Mouse (Mus musculus) layer of hippocampus, adult 9-10 months (tissue): Measurements from ENCODE around the gene Efna4.

Source experiments
- DNase-seq: peaks from one replicate; pipeline ENCODE4 v3.0.0; 2022; ENCODE audit warnings: low spot score

Gene Efna4

DNA sequence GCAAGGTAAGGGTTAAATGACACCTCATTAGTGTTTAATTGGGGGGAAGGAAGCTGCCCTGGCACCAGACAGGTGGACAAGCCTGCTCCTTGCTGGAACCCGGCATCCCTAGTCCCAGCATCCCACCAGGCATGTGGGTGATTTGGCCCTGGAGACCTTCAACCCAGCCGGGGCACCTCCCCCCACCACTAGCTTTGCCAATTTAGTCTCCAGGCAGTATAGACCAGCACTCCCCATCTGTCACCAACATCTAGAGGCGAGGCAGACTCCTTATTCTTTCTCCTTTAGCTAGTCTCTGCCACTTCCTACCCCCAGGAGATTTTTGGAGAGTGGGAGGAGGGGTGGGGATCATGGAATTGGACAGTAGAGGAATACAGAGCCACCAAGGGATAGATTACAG, 7.5 kb downstream of the Efna4 start:
- DNase-seq: no peak

DNA sequence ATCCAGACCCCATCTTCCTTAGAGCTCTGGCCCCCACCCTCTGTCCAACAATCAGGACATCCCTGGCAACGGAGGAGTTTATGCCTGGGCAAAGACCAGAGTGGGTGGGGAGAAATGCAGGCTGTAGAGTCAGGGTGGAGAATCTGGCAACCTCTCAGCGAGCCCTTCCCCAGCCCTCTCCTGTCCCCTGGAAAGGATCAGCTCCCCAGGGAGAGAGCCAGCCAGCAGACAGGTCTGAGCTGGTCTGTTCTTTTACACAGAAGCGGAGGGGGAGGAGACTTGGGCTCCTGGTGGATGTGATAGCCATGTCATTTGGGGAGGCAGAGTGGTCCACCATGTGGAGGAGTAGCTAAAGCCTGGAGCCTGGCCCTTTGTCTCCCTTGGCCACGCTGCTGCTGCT, 9.2 kb downstream of the Efna4 start:
- DNase-seq: no peak

DNA sequence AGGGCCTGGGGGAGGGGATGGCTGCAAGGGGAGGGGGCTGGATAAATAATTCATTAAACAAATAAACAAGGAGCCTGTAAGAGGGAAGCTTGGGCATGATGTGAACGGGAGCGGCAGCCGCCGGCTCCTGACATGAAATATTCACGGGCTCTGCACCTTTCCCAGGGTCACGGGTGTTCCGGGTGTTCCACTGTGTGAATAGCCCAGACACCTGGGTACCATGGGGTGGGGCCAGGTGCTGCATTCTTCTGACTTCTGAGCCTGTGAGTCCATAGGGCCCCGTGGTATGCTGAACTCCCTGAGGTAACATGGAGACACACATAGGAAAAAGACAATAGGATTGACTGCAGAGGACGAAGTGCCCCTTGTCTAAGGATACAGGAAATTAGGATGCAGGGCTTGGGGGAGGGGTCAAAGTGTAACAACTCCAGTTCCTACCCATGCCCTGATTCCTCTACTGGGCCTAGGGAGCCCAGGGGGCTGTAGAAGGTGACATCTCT, 10.4 kb downstream of the Efna4 start:
- DNase-seq: no peak

DNA sequence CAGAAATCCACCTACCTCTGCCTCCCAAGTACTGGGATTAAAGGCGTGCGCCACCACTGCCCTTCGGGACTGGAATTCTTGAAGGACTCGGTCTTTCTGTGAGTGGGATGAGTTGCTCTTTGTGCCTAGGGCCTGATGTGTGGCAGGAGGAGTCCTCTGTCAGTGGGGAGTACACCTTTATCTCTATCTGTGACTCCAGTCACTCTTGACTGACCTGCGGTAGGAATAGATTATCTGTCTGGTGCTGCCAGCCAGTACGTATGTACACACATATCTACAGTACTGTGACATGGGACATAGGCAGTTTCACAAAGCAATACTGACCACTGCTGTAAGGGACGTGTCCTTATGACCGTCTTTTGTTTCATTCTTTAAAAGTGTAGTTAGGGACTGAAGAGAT, 11.9 kb downstream of the Efna4 start:
- DNase-seq: no peak

DNA sequence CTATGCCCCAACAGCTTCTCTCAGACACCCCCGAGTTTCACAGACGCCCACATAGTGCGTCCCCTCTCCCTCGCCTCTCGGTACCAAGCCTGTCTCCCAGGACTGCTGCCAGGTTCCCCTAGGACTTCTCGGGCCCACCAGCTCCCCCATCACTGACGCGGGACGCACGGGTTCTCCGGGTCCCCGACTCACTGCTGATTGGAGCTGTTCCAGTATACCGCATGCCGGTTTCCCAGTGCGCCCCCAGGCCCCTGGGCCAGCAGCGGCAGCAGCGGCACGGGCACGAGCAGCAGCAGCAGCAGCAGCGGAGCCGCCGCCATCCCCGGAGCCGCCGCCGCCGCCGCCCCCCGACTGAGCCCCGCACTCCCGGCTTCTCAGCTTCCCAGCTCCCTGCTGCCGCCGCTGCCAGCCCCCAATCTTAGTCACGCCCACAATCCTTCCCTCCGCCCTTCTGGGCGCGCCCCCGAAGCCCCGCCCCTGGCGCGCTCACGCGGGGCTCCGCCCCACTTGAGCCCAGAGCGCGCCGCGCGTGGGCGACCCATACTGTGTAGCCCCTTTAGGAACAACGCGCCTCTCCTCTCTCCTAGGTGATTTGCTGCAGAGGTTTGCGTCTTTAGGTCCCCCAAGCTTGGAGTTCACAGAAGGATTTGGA, 15.2 kb downstream of the Efna4 start, which contains the start of gene Efna3:
Gene Efna3, minus strand, starts transcription at position 452 of the 652 bp plus-strand sequence.
- peak; percentile 68 for DNase-seq

DNA sequence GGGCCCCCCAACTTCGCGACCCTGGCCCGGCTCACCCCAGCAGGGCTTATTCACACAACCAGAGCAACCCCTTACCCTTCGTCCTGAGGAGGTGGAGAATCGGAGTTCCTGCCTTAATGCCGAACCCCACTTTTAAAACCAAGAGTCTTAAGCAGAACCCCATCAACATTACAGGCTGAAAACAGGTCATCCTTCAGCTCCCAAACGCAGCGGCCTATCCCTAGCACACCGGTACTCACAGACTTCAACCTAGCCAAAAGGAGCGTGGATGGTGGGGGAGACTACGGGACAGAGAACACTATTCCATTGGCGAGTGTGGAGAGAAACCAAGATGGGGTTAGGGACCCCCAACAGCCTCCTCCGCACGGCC, 15.7 kb downstream of the Efna4 start:
- no peak for DNase-seq

DNA sequence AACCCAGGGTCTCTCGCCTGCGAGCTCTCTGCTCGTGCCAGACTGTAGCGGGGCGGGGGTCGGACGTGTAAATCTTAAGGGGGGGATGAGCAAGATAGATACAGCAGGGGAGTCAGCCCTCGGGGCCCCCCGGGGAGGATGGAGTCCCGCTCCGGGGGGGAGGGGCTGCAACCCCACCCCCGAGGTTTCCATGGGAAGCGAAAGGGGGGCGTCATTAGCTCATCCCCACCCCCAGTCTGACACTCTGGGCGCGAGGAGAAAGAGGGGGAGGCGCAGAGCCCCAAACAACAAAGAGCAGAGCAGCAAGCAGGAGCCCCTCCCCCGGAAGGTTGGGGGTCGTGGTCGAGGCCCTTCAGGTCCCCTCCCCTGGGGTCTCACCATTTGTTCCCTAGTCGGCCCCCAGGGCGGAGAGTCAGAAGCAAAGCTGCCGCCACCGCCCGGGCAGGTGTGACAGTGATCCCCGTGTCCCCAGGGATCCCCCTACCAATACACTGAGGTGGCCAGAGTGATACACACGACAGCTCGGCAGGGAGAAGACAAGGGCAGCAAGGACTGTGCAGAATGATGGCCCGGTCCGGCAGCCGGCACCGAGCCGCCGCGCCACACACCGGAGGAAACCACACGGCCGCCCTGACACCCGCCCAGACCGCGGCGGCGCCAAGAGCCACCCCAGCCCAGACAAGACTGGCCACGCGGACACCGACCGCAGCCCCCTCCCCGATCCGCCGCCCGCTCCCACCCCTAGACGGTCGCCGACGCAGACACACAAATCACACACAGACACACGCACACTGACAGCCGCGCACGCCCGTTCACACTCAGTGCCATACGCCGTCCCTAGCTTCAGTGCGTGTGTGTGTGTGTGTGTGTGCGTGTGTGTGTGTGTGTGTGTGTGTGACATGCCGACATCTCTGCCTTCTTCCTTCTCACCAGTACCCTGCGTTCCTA, 16.4 kb downstream of the Efna4 start:
- DNase-seq: no peak

DNA sequence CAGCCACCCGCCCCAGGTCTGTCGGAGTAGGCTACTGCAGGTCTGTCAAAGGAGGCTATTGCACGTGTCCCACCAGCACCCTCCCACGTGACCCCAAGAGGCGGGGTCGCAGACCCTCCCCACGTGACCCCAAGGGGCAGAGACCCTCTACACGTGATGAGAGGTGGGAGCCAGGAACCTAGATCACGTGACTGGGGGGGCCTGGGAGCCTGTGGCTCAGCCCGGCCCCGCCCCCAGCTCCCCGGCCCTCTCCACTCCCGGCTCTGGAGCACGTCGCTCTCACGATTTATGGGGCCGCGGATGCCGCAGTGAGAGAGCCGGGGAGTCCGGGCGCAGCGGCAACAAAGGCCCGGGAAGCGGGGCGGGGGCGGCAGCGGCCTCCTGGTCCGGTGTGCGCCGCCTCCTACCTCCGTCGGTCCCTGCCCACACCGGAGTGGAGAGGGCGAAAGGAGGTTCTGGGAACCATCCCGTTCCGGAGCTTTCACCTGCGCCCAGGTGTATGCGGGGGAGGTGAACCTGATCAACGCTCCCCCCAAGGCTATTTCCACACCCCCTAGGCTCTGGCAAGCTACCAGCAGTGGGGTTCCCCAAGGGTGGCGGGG, 17.1 kb downstream of the Efna4 start:
- DNase-seq: no peak

DNA sequence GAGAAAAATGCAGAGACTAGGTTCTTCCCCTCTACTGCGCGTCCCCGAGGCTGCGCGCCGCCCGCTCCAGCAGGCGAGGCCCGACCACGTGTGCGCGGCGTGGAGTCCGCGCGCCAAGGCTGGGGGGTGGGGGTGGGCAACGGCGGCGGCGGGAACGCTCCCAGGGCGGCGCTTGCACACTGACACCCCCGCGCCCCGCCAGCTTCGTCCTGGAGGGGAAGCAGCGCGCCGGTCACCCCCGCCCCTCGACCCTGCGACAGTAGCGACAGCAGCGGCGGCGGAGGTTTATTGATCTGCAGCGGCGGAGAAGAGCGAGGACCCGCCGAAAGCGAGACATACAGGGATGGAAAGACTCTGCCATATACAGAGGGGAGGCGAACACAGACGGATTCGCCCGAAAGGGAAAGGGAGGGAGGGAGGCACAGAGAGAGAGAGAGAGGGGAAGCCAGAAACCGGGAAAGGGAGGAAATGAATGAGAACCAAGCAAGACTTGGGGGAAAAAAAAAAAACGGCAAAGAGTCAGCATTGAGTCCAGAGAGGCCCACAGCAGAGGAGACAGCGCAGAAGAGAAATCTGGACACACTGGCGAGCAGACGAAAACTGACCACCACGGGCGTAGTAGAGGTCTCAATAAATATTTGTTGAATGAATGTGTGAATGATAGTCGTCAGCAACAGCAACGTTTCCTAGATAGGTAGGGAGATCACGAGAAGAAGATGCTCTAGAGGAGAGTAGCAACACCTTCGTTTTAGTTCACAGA, 18.1 kb downstream of the Efna4 start:
- no peak for DNase-seq

DNA sequence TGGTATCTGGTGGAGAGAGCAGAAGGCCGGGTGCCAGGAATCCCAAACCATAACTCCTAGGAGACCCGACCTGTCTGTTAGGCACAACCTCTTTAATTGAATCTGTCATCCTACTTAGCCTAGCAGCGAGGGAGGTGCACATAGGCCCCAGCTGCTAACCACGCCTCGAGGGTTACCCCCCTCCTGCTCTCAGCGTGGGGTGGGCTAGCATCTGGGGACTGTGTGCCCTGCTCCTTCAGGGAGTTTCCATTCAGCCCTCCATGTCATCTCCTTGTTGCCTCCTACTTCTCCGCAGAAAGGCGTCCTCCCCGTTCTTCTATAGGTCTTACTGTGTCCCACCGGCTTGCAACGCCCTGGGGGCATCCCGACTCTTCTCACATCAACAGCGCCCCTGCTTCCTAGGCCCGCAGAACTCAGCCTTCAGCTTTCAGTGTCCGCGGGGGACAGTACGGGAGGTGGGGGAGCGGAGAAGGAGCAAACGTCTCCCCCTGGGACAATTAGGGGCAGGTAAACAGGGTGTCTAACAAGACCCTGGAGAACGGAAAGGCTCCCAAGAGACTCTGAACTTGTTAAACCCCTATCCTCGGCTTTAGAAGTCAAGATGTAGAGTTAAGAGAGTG, 18.7 kb downstream of the Efna4 start:
- no peak for DNase-seq

DNA sequence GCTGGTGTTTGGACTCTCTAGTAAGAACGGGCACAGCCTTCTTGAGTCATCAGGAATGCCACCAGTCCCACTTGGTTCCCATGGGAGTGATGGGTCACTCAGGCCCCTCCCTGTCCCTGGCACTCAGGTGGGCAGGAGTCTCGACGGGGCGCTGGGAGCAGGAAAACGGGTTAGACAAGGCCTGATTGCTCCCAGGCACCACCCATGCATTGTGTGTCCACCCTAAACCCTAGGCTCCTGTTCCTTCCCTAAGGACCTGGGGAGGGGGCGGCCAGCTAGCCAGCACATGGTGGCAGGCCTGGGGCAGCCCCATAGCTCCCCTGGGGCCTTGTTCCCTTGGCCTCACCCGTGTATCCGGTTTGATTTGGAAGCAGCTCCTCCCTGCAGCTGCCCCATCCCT, 19.5 kb downstream of the Efna4 start:
- DNase-seq: no peak

DNA sequence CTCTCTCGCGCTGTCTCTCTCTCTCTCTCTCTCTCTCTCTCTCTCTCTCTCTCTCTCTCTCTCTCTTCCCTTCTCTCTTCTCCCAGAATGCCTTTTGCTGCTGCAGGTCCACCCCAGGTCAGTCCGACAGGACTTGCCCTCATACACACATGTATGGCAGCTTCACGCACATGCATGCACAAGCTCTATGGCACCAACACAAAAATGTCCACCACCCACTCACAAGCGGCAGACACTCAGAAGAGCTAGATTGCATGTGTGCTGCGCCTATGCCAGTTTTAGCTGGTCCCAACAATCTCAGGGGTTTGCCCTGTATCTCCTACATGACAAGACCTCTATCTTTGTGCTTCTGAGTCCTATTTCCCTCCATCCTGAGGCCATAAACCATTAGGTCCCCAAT, 20.6 kb downstream of the Efna4 start:
- DNase-seq: no peak

DNA sequence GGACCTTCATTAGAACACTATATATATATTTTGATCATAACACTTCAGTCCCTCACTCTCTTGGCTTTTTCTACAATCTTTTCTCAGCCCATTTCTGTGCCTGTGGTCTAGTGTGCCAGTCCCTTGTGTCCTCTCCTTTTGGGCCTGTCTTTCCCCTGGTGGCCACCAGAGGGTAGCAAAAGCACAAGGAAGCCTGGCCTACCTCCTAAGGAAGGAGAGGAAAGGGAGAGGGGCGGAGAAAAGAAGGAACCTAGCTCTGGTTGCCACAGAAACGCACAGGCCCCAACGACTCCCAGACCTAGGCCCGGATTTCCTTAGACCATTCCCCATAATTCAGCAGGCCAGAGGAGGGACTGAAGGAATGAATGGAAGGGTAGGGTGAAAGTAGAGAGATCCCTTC, 21.0 kb downstream of the Efna4 start:
- DNase-seq: peak; percentile 81

DNA sequence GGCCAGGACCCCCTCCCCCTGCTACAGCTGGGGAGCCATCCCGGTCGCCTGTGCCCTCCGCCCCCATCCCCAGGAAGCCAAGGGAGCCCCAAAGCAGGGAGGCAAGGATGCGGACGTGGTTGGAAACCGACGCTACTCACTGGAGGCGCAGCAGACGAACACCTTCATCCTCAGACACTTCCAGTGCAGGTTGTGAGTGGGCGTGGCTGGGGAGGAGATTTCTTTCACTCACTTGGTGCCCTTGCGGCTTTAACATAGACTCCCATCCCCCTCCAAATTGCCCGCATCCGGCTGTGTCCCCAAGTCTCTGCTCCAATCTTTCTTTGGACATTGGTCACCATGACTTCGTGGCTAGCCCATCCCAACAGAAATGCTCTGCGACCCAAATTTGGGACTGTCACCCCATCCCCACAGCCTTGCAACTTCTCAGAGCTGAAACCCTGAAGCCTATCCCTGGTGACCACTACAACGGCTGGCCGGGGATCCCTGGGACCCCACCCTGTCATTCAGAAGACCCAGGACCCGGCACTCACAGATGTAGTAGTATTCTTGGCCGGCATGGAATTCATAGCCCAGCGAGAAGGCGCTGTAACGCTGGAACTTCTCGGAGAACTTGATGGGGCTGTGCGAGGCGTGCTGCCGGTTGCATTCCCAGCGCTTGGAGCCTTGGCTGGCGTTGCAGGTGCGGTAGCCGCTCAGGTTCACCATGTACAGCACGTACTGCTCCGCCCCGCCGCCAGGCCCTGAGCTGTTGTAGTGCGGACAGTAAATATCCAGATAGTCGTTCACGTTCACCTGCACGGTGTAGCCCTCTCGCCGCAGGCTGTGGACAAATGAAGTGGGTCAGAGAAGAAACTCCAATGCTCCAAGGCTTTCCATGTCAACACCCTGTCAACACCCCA, 21.6 kb downstream of the Efna4 start:
- DNase-seq: no peak

DNA sequence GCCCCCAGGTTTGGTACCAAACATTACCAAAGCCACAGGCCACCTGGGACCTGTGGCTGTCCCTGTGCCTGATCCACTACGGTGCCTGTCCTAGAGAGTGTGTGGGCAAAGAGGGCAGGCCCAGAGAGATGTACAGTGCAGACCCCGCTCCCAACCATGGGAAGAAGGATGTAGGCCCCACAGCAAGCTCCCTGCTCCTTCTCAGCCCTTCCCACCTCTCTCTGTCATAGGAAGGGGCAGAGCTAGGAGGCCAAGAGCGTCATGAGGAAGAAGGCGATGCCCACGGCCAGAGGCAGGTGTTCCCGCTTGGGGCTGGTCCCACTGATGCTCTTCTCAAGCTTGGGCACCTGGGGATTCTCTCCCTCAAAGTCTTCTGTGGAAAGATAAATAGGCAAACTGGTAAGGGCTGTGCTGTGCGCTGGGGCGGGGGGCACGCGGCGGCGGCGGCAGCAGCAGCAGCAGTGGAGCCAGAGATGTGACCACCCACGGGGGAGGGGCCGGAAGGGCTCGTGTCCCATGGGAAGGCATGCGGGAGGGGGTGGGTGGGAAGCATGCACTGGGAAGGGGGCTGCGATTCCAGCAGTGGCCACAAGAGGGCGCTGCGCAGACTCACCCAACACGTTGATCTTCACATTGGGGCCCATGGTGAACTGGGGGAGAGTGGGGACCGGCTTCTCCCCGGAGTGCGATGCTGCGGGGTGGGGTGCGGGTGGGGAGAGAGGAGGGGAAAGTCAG, 22.5 kb downstream of the Efna4 start:
- no peak for DNase-seq

DNA sequence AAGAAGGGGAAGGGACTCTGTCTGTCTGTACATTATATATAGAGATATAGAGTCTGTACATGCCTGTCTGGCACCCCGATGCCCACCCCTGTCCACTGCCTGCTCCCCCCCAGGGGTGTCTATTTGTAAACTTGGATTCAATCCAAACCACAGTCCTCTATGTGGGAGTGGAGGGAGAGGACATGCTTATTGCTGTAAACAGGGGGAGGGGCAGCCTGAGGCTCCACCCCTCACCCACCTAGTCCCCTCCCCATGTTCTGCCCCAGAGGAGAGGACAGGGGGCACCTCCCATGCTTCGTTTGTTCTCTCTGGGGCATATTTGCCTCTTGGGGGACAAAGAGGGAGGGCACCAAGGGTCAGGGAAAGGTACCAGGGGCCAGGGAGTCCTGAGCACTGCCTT, 23.0 kb downstream of the Efna4 start:
- DNase-seq: no peak

DNA sequence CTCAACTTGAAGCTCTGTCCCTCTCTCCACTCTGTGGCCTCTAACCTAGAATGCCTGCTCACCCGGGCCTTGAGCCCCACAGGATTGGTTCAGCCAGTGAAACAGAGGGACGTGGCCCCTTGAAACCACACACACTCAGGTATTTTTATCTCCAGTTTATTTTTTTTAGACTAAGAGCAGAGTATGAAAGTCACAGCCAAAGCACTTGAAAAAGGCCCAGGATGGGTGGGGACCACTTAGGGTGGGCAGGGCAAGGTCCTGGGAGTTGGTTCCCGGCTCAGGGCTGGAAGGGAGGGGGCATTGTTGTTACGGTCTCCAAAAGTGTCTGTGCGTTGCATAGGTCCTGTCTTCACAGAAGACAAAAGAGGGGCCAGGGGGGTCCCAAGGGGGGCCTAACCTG, 23.5 kb downstream of the Efna4 start:
- no peak for DNase-seq

DNA sequence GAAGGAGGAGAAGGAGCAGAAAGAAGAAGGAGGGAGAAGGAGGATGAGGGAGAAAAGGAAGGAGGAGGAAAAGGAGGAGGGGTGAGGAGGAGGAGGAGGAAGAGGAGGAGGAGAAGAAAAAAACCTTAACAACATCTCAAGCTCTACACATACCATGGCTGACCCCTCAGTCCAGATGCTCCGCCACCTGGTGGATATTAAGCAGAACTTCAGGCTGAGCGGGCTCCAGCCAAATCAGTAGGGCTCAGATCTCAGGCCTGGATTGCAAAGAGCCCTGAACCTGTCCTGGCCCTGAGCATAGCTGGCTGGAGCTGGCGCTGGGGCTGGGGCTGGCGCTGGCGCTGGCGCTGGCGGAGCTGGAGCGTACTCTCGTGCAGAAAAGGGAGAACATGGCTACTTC, 29.7 kb downstream of the Efna4 start:
- DNase-seq: no peak

DNA sequence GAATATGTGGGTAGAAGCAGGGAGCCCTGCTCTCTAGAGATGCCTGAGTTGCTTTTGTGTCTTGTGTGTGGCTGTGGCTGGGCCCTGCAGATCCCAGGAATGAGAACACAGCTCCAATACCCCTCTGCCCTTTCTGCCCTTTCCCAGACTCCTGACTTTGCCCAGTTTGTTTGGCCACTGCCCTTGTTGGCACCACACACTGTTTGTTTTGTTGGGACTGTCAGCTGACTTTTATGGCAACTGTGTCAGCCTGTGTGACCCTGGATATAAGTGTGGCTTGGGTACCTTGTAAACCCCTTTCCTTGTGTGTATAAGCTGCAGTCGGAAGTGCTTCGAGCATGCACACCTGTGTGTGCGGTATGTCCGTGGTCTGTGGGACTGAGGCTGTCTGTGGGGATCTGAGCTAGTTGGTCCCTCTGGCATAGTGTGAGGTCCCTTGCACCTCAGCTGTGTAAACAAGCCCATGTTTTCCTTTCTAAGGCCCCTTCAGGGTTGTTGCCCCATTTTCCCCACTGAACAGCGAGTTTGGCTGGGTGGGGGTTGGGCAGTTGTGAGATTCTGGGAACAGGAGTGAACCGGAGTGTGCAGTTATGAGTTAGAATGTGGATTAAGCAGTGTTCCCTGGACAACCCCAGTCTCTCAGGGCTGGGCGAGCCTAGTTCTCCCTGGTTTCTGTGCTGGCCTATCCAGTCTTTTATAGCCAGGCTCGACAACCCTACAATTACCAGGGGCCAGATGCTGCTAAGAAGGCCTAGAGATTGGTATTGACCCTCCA, 32.1 kb downstream of the Efna4 start:
- DNase-seq: no peak
